Mouse (Mus musculus): Measurements from ENCODE around the gene Grb2. TPM values are rescaled to one million over a fixed set of nuclear protein-coding genes. Genes with fewer than 3 reads are reported as not detected.

Grb2 gene
- total RNA-seq, 2 experiments from 2014 or later, result 107 to 108 TPM

GRCm38 (mm10) chr11:115713447-115713846 is 5.0 kb upstream of the Grb2 start:
- no peak for DNase-seq (ENCODE audit: low spot score)
- intact Hi-C loops (cut with DNase I), result loop anchor here (5.0 kb wide), 1 partner anchor 231 kb away; no protein-coding TSS in a partner anchor

- DNase-seq (ENCODE audit: low spot score), result no peak
- intact Hi-C loops (cut with DNase I), result loop anchor here (5.0 kb wide), 1 partner anchor 230 kb away; no protein-coding TSS in a partner anchor
Measured at GRCm38 (mm10) chr11:115712674-115713298, 4.4 kb upstream of the Grb2 start.

GRCm38 (mm10) chr11:115712268-115712667 is 3.9 kb upstream of the Grb2 start:
- DNase-seq (ENCODE audit: low spot score), result no peak
- intact Hi-C loops (cut with DNase I), result loop anchor here (5.0 kb wide), 1 partner anchor 230 kb away; no protein-coding TSS in a partner anchor

- intact Hi-C loops (cut with DNase I), result loop anchor here (5.0 kb wide), 1 partner anchor 229 kb away; no protein-coding TSS in a partner anchor
- DNase-seq (ENCODE audit: low spot score), result no peak
Measured at GRCm38 (mm10) chr11:115711133-115711532, 2.7 kb upstream of the Grb2 start.

- intact Hi-C loops (cut with DNase I), result loop anchor here (5.0 kb wide), 1 partner anchor 228 kb away; no protein-coding TSS in a partner anchor
- no peak for DNase-seq (ENCODE audit: low spot score)
Measured at GRCm38 (mm10) chr11:115709829-115710559, 1.6 kb upstream of the Grb2 start.

GRCm38 (mm10) chr11:115708956-115709828 is 795 bp upstream of the Grb2 start:
- intact Hi-C loops (cut with DNase I), result no loop called here
- DNase-seq (ENCODE audit: low spot score), result no peak

GRCm38 (mm10) chr11:115707313-115708208 is 836 bp downstream of the Grb2 start:
- no peak for DNase-seq (ENCODE audit: low spot score)
- intact Hi-C loops (cut with DNase I), result no loop called here

GRCm38 (mm10) chr11:115706584-115706983 is 1.8 kb downstream of the Grb2 start:
- intact Hi-C loops (cut with DNase I), result no loop called here
- no peak for DNase-seq (ENCODE audit: low spot score)

GRCm38 (mm10) chr11:115705561-115705960 is 2.8 kb downstream of the Grb2 start:
- intact Hi-C loops (cut with DNase I), result no loop called here
- no peak for DNase-seq (ENCODE audit: low spot score)

- DNase-seq (ENCODE audit: low spot score), result no peak
- intact Hi-C loops (cut with DNase I), result no loop called here
Measured at GRCm38 (mm10) chr11:115704648-115705047, 3.7 kb downstream of the Grb2 start.

GRCm38 (mm10) chr11:115703466-115703865 is 4.9 kb downstream of the Grb2 start:
- DNase-seq (ENCODE audit: low spot score), result no peak
- intact Hi-C loops (cut with DNase I), result no loop called here

- DNase-seq (ENCODE audit: low spot score), result peak; percentile 82
- intact Hi-C loops (cut with DNase I), result no loop called here
Measured at GRCm38 (mm10) chr11:115698986-115699728, 9.2 kb downstream of the Grb2 start.

GRCm38 (mm10) chr11:115697722-115698121 is 10.7 kb downstream of the Grb2 start:
- intact Hi-C loops (cut with DNase I), result no loop called here

GRCm38 (mm10) chr11:115697091-115697490 is 11.3 kb downstream of the Grb2 start:
- no peak for DNase-seq (ENCODE audit: low spot score)
- intact Hi-C loops (cut with DNase I), result no loop called here

More at GRCm38 (mm10) chr11:115697722-115698121, 10.7 kb downstream of the Grb2 start:
- no peak for DNase-seq (ENCODE audit: low spot score)

GRCm38 (mm10) chr11:115696471-115696870 is 11.9 kb downstream of the Grb2 start:
- intact Hi-C loops (cut with DNase I), result no loop called here
- DNase-seq (ENCODE audit: low spot score), result no peak

GRCm38 (mm10) chr11:115693979-115694578 is 14.3 kb downstream of the Grb2 start:
- DNase-seq (ENCODE audit: low spot score), result no peak
- intact Hi-C loops (cut with DNase I), result no loop called here

GRCm38 (mm10) chr11:115692800-115693199 is 15.6 kb downstream of the Grb2 start:
- intact Hi-C loops (cut with DNase I), result no loop called here
- no peak for DNase-seq (ENCODE audit: low spot score)

GRCm38 (mm10) chr11:115691976-115692375 is 16.4 kb downstream of the Grb2 start:
- intact Hi-C loops (cut with DNase I), result no loop called here
- no peak for DNase-seq (ENCODE audit: low spot score)
